Mouse (Mus musculus) embryonic fibroblast, embryonic 13.5 days (primary cell): ENCODE data around the gene Tmem199. TPM values are rescaled to one million over a fixed set of nuclear protein-coding genes. Genes with fewer than 3 reads are reported as not detected.

Experiments
- H3K27ac ChIP-seq: 2 replicates; pipeline ENCODE4 v1.5.1; 2012; ENCODE audit warnings: low read length, control low read depth, inconsistent platforms; ENCODE audit not compliant: insufficient read depth
- H3K4me1 ChIP-seq: 2 replicates; pipeline ENCODE4 v1.6.1; 2011; ENCODE audit warnings: low read length; ENCODE audit not compliant: control insufficient read depth, insufficient read depth
- H3K4me3 ChIP-seq: 2 replicates; pipeline ENCODE4 v1.5.1; 2011; ENCODE audit warnings: mild to moderate bottlenecking, control low read depth, low read length; ENCODE audit not compliant: insufficient read depth
- CTCF ChIP-seq: IDR thresholded peaks from 2 replicates; pipeline ENCODE4 v1.5.1; 2011; ENCODE audit warnings: mild to moderate bottlenecking, control low read depth, low read length, moderate library complexity, borderline replicate concordance; ENCODE audit not compliant: insufficient read depth
- POLR2A ChIP-seq: IDR thresholded peaks from 2 replicates; pipeline ENCODE4 v1.6.1; 2011; ENCODE audit warnings: low read depth, mild to moderate bottlenecking, control low read depth, low read length, moderate library complexity
- polyA plus RNA-seq: library from polyadenylated mRNA; stranded (reverse); fragments of >200 nt; gene quantifications from 2 replicates; pipeline ENCODE4 v1.2.4, GENCODE M21; 2011; ENCODE audit warnings: low read depth; ENCODE audit not compliant: missing spikeins, insufficient read length

The Tmem199 gene
- polyA plus RNA-seq, 1 experiment: 16.6 TPM

DNA sequence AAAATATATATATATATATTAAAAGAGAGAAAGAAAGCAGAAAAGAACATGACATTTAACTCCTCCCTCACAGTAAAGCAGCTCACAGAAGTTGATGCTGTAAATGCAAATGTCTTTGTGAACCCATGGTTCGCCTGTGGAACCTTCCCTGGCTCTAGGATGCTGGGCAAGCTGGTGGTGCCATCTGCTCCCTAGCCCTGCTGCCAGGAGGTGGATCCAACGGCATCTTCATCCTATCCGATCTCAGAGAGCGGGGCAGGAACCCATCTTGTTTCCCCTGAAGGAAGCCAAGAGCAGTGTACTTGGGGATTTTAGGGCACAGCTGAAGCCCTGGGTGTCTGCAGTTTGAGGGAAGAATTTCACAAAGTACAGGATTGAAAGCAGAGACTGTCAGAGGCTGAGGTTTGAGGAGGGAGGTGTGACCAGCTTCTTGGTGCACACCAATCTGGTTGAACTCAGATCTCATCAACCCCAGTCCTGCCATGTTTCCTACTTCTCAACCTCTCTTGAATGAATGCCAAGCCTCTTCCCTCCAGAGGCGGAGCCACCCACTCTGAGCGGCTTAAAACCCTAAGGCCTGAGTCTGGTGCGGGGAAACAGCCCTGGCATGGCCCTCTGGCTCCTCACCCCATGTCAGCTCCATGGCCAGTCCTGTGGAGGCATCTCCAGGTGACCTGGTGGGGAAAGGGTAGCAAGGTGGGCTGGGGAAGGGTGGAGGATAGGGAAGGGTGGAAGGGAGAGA, 8.9 kb downstream of the Tmem199 start, which contains the start of gene Sebox:
Gene Sebox (plus strand): TSS at position 539 of the 742 bp plus-strand sequence.
- Histone ChIP-seq H3K27ac (no peak within 1 kb of the TSS), H3K4me3 (no peak within 1 kb of the TSS), H3K4me1 (no peaks in the 10 kb centered on the region)
- TF ChIP-seq CTCF: no peak
- no peak for TF ChIP-seq POLR2A

DNA sequence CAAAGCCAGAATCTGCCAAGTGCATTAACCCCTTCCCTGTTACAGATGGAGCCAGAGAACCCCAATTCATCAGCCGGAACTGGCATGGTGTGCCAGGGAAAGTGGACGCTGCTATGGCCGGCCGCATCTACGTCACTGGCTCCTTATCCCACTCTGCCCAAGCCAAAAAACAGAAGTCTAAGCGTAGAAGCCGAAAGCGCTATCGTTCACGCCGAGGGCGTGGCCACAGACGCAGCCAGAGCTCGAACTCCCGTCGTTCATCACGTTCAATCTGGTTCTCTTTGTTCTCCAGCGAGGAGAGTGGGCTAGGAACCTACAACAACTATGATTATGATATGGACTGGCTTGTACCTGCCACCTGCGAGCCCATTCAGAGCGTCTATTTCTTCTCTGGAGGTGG, 10.4 kb downstream of the Tmem199 start:
- TF ChIP-seq CTCF: no peak
- TF ChIP-seq POLR2A: no peak
- Histone ChIP-seq H3K27ac (no peak overlapping the region), H3K4me1 (no peaks in the 10 kb centered on the region), H3K4me3 (no peak overlapping the region)

DNA sequence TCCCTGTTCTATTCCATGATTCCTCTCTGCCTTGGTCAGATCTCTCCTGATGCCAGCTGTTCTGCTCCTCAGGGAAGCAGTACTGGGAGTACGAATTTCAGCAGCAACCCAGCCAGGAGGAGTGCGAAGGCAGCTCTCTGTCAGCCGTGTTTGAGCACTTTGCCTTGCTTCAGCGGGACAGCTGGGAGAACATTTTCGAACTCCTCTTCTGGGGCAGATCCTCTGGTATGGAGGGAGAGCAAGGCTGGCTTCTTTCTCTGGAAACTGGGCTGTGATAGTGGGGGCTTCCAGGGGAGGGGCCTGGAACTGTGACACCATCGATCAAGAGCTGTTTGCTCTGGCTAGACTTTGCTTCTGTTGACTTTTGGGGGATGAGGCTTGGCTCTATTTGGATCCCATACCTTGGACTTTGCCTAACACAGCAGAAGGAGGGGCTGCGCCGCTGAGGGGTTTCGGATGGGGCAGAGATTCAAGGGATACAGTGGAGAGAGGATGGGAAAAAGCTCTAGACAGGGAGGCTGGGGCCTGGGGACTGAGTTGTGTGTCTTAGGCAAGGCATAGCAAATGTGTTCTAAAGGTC, 11.3 kb downstream of the Tmem199 start:
- no peak overlapping the region for H3K27ac ChIP-seq
- no peaks in the 10 kb centered on the region for H3K4me1 ChIP-seq
- TF ChIP-seq CTCF (no peak), POLR2A (no peak)
- no peak overlapping the region for H3K4me3 ChIP-seq

DNA sequence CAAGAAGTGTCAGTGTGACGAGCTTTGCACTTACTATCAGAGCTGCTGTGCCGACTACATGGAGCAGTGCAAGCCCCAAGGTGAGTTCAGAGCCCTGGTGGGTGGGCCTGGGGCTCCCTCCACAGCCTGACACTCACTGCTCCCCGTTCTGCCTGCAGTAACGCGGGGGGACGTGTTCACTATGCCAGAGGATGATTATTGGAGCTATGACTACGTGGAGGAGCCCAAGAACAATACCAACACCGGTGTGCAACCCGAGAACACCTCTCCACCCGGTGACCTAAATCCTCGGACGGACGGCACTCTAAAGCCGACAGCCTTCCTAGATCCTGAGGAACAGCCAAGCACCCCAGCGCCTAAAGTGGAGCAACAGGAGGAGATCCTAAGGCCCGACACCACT, 12.4 kb downstream of the Tmem199 start:
- no peaks in the 10 kb centered on the region for H3K4me1 ChIP-seq
- H3K4me3 ChIP-seq: no peak overlapping the region
- no peak for TF ChIP-seq CTCF
- no peak for TF ChIP-seq POLR2A
- no peak overlapping the region for H3K27ac ChIP-seq

DNA sequence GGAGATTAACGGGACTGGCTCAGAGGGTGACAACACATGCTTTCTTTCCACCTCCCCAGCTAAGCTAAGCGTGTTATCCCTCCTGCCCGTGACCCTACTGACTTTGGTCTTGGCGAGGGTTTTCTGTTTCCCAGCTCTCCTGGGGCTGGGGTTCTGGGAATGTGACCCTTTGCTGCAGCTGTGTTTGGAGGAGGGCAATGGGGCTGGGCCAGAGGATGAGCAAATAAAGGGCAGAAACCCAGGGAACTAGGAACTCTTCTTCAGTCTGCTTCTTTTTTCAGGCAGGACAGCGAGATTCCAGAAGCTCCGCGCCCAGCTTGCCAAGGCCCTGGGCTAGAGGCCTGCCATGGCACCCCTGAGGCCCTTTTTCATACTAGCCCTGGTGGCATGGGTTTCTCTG, 13.0 kb downstream of the Tmem199 start, which contains the start of gene Vtn:
Gene Vtn (plus strand): TSS at position 88 of the 400 bp plus-strand sequence.
- no peak for TF ChIP-seq POLR2A
- TF ChIP-seq CTCF: no peak
- H3K27ac ChIP-seq: no peak within 1 kb of the TSS
- no peaks in the 10 kb centered on the region for H3K4me1 ChIP-seq
- H3K4me3 ChIP-seq: peak within 1 kb of the TSS; percentile 51

DNA sequence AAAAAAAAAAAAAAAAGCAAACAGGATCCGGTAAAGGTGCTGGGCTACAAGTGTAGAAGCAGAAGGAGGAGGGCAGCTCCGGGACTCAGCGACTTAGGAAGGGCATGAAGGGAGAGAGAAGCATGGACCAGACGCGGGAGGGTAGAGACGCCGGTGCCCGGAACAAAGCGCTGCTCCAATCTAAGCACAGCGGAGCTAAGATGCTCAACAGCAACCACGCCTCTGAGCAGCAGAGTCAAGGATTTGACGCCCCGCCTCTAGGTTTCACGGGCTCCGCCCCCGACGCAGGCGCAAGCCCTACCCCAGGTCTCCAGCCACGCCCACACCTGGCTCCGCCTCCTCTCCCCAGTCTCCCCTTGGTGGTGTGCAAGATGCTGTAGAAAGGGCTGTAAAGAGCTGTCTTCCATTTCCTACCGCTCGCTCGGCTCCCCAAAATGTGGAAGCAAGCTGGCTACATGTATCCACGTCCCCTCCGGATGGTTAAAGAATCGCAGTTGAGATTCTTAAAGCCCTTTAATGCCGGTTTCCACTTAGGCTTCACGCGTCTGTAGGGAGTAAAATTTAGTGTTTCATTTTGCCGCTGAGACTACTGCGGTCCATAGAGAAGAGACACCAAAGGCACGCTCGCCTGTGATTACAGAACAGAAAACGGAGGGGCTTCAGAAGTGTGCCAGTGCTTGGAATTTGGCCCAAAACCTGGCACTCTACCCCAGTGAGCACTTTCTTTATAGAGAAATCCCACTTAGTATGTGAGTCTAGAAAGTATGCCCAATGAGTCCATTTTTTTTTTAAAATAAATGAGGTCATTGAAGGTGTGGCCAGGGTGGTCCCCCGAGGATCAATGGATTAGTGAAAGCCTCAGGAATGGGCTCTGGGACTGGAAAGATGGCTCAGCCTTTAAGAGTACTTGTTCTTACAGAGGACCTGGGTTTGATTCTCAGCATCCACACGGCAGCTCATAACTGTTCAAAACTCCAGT, 14.1 kb downstream of the Tmem199 start, which contains the start of gene Sarm1:
Gene Sarm1 (minus strand): TSS at position 211 of the 979 bp plus-strand sequence.
- no peak for TF ChIP-seq CTCF
- TF ChIP-seq POLR2A: peak; percentile 67; the same call in 1 of the 2 replicates
- H3K27ac ChIP-seq: no peak within 1 kb of the TSS
- H3K4me3 ChIP-seq: peak within 1 kb of the TSS; percentile 51

DNA sequence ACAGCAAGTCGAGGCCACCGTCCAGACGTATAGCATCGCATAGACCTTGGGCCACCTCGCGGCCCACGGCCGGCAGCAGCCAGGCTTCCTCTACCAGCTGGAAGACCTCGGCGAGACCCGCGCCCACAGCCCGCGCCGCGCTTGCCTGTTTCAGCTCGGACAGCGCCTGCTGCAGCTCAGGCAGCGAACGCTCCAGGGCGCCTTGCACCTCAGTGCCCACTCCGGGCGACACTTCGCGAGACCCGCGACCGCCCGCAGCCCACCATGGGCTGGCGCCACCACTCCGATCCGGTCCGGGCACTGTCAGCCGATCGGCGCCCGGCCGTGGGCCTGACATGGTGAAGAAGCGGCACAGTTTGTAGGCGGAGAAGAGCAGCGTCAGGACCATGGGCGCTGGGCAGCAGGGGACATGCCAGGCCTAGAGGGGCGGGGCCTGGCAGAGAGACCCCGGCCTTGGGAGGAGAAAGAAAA, 14.9 kb downstream of the Tmem199 start:
- TF ChIP-seq CTCF: no peak
- TF ChIP-seq POLR2A: no peak
- Histone ChIP-seq H3K27ac (no peak overlapping the region), H3K4me3 (peak overlapping the region; percentile 43)

More for the DNA sequence above, 14.1 kb downstream of the Tmem199 start, which contains the start of gene Sarm1:
- H3K4me1 ChIP-seq: no peaks in the 10 kb centered on the region

DNA sequence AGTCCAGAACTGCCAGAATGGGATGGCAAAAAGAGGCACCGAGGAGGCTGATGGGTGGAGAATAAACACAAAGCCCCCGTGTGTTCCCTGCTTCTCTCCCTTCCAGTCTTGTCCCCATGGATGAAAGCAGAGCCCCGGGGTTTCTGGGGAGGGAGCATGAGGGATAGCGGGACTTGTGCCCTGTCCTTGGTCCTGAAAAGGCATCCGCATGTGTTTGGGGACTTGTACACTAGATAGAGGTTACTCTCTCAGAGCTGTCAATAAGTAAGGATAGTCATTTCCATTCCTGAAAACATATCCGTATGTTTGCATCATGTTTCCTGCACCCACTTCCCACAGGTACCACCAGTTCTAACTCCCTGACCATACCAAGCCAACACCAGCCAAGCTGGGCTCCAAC, 16.1 kb downstream of the Tmem199 start:
- H3K27ac ChIP-seq: no peak overlapping the region
- TF ChIP-seq CTCF (no peak), POLR2A (no peak)
- no peak overlapping the region for H3K4me3 ChIP-seq
- no peaks in the 10 kb centered on the region for H3K4me1 ChIP-seq

More for the DNA sequence above, 14.9 kb downstream of the Tmem199 start:
- no peaks in the 10 kb centered on the region for H3K4me1 ChIP-seq

DNA sequence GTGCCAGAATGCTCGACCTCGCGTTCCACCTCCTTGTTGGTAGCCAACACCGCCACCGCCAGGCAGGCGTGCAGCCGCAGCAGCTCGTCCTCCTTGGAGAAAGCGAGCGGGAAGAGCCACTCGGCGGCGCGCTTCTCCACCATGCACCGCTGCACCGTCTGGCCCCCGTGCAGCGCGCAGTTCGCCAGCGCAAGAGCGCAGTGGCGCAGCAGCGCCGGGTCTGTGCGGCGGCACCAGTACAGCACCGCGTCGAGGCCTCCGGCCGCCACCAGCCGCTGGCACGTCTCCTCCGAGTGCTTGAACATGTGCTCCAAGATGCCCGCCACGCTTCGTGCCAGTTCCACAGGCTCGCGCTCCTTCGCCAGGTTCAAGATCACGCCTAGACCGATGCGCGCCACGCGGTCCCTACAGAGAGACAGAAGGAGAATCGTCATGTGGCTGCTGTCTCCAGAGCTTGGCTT, 21.2 kb downstream of the Tmem199 start:
- no peak overlapping the region; the same call in 1 of the 2 replicates for H3K4me3 ChIP-seq
- H3K4me1 ChIP-seq: no peaks in the 10 kb centered on the region
- no peak for TF ChIP-seq POLR2A
- peak; percentile 45; the same call in 1 of the 2 replicates for TF ChIP-seq CTCF
- H3K27ac ChIP-seq: no peak overlapping the region
